Mouse (Mus musculus): ENCODE results near the gene Phf21a. TPM values are rescaled to one million over a fixed set of nuclear protein-coding genes. Genes with fewer than 3 reads are reported as not detected.

Gene Phf21a
- polyA plus RNA-seq, 1 experiment from 2014 or later, result 37.6 TPM

DNA sequence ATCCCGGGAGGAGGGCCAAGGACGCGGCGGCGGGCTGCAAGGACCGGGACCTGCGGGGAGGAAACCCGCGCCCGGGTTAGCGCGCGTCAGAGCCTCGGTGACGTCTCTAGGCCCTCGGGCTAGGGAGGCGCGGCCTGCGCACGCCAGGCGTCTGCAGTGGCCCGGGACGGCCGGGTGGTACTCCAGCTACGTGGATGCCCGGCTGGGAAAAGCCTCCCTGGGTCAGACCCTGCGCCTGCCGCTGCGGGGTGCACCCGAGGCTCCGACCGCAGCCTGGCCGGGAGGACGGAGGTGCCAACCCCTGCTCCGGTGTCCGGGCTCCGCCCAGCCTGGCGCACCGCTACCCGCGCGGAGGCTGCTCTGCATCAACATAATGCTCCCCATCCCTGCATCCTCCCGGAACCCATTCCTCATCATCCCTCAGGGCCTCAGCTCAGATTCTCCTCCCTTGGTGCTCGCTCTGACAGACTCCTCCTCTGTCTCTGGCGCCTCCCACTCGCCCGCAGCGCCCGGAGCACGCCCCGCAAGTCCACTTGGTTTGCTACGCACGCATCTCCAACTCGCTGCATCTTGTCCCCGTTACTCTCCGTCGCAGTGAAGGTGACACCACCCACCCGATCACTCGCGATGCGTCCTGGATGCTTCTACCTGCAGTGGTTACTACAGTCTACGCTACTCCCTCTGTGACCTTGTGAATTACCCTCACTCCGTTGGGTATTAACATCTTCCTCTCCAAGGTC, 33.3 kb upstream of the Phf21a start:
- Histone ChIP-seq H3K36me3 (no peaks in the 10 kb centered on the region), H3K4me2 (replicated peaks) (peak overlapping the region; percentile 94), H3K9ac (peak overlapping the region; percentile 33), H3K9me3 (replicated peaks) (no peaks in the 10 kb centered on the region), H3K27ac (replicated peaks) (no peak overlapping the region), H3K4me1 (peaks cover 49% of the 10 kb centered on the region), H3K4me3 (replicated peaks) (peak overlapping the region; percentile 54), H3K27me3 (peaks cover 28% of the 10 kb centered on the region)
- no peak; the same call in 1 of the 2 replicates for ATAC-seq (ENCODE audit: insufficient number of reproducible peaks, low FRiP score, low TSS enrichment, low read depth)
- WGBS, result under 1% methylated on average over 63 of the region's 63 CpGs

DNA sequence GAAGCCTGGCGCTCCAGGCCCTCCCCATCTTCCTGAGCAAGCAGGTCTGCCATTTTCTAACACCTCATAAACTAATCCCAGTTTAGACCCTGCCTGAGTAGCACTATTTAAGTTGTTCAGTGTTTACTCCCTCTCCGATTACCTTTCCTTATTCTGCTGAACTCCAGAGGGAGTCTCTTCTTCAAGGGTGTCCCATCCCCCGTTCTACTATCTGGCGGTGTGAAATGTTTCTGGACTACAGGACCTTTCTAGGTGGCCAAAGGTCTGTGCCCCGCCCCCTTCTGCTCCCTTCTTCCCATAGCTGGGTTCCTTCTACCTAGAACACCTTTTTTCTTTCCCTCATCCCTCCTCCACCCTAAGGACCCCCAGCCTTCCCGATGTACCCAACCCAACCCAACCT, 32.6 kb upstream of the Phf21a start:
- H3K4me3 ChIP-seq (replicated peaks), result peak overlapping the region; percentile 54
- H3K36me3 ChIP-seq, result no peaks in the 10 kb centered on the region
- H3K9me3 ChIP-seq (replicated peaks), result no peaks in the 10 kb centered on the region
- no peak overlapping the region for H3K27ac ChIP-seq (replicated peaks)
- peaks cover 44% of the 10 kb centered on the region for H3K4me1 ChIP-seq
- H3K9ac ChIP-seq, result no peak overlapping the region
- H3K4me2 ChIP-seq (replicated peaks), result peak overlapping the region; percentile 94
- peaks cover 28% of the 10 kb centered on the region for H3K27me3 ChIP-seq
- no peak for ATAC-seq (ENCODE audit: insufficient number of reproducible peaks, low FRiP score, low TSS enrichment, low read depth)
- WGBS, result 20% methylated on average over 6 of the region's 6 CpGs

DNA sequence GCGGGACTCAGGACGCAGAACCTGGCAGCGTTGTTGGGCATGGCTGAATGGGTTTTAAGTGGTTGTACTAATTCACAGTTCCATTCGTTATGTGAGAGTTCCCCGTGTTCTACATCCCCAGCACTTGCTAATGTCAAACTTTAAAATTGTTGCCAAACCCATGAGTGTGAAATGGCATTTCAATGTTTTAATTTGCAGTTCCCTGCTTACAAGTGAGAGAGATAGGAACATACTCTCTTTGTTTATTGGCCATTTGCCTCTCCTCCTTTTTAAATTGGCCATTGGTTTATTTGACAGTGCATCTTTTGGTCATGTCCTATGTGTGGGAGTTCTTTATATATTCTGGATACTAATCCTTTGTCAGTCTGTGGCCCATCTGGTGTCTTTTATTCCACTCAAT, 31.6 kb upstream of the Phf21a start:
- no peak for ATAC-seq (ENCODE audit: insufficient number of reproducible peaks, low FRiP score, low TSS enrichment, low read depth)
- no peak overlapping the region for H3K9ac ChIP-seq
- H3K4me3 ChIP-seq (replicated peaks), result no peak overlapping the region
- H3K36me3 ChIP-seq, result no peaks in the 10 kb centered on the region
- H3K4me2 ChIP-seq (replicated peaks), result no peak overlapping the region
- peaks cover 28% of the 10 kb centered on the region for H3K27me3 ChIP-seq
- no peak overlapping the region for H3K27ac ChIP-seq (replicated peaks)
- 77% methylated on average over 5 of the region's 5 CpGs for WGBS
- no peaks in the 10 kb centered on the region for H3K9me3 ChIP-seq (replicated peaks)
- peaks cover 34% of the 10 kb centered on the region for H3K4me1 ChIP-seq

- Histone ChIP-seq H3K4me3 (replicated peaks) (no peak overlapping the region), H3K27me3 (peaks cover 28% of the 10 kb centered on the region), H3K36me3 (no peaks in the 10 kb centered on the region), H3K9ac (no peak overlapping the region), H3K4me1 (peaks cover 20% of the 10 kb centered on the region), H3K27ac (replicated peaks) (no peak overlapping the region), H3K4me2 (replicated peaks) (no peak overlapping the region), H3K9me3 (replicated peaks) (no peaks in the 10 kb centered on the region)
- 69% methylated on average over 5 of the region's 5 CpGs for WGBS
- ATAC-seq (ENCODE audit: insufficient number of reproducible peaks, low FRiP score, low TSS enrichment, low read depth), result no peak
These were observed 29.8 kb upstream of the Phf21a start for GRCm38 (mm10) chr2:92063106-92063505.

DNA sequence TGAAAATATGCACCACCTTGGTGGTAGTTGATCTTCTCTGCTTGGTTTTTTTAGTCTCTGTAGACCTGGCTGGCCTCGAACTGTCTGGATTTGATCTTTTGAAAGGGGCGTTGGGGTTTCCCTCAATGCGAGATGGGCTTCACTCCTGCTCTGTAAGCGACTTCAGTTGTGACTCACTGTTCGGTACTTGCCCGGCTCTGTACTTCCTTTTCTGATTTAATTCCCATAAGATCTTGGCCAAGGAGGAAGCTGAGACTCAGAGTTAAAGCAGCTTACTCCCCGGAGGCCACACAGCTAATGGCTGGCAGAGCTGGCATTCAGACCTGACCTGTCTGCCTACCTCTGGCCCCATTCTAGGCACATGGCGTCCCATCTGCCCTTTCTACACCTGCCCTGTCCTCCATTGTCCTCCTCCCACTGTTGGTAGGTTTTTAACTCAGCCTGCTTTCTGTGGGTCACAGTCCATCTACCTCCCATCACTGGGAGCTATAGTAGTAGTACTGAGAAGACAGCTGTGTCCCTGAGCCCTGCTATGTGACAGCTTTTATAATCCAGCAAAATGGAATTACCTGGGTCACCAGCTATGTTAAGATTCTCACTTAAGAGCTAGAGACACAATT, 27.5 kb upstream of the Phf21a start:
- peaks cover 10% of the 10 kb centered on the region for H3K27me3 ChIP-seq
- no peaks in the 10 kb centered on the region for H3K9me3 ChIP-seq (replicated peaks)
- no peaks in the 10 kb centered on the region for H3K4me1 ChIP-seq
- no peaks in the 10 kb centered on the region for H3K36me3 ChIP-seq
- H3K27ac ChIP-seq (replicated peaks), result no peak overlapping the region
- no peak overlapping the region for H3K4me3 ChIP-seq (replicated peaks)
- no peak for ATAC-seq (ENCODE audit: insufficient number of reproducible peaks, low FRiP score, low TSS enrichment, low read depth)
- WGBS, result 83% methylated on average over 8 of the region's 8 CpGs
- no peak overlapping the region for H3K9ac ChIP-seq
- H3K4me2 ChIP-seq (replicated peaks), result no peak overlapping the region

DNA sequence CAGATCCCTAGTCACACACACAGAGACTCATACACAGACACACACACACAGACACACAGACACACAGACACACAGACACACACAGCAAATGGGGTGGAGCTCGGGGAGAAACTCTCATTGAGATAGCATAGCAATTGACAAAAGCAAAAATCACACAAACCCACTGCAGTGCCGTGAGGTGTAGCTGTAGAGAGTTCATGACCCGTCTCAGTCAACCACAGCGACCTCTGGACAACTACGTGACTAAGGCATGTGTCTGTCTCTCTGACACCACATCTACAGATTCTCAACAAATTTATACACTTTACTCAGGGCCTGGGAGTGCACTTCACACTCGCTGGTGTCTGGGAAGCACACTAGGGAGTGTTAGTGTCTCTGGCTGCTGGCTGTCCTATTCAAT, 27.0 kb upstream of the Phf21a start:
- no peaks in the 10 kb centered on the region for H3K4me1 ChIP-seq
- no peak overlapping the region for H3K27ac ChIP-seq (replicated peaks)
- H3K27me3 ChIP-seq, result peaks cover 5% of the 10 kb centered on the region; the same call in 1 of the 2 replicates
- no peak overlapping the region for H3K4me3 ChIP-seq (replicated peaks)
- no peaks in the 10 kb centered on the region for H3K36me3 ChIP-seq
- no peaks in the 10 kb centered on the region for H3K9me3 ChIP-seq (replicated peaks)
- no peak overlapping the region for H3K9ac ChIP-seq
- H3K4me2 ChIP-seq (replicated peaks), result no peak overlapping the region
- 66% methylated on average over 6 of the region's 6 CpGs for WGBS
- no peak for ATAC-seq (ENCODE audit: insufficient number of reproducible peaks, low FRiP score, low TSS enrichment, low read depth)

DNA sequence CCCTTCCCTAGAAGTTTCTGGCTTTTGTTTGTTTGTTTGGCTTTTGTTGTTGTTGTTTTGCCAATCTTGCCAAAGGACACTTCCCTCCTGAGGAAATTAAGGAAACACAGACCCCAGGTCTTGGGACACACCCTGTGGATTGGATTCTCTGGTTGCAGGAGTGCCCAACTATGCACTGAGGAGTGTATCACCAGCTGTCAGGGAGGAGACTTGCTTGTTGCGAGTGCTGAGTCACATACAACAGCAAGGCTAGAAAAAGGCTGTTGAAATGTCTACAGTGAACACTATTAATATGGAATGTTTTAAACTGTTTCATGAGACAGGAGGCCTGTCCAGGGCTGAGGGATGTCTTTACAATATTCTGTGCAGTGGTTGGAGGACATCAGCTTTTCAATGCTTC, 26.0 kb upstream of the Phf21a start:
- Histone ChIP-seq H3K36me3 (no peaks in the 10 kb centered on the region), H3K9me3 (replicated peaks) (no peaks in the 10 kb centered on the region), H3K9ac (no peak overlapping the region), H3K27me3 (no peaks in the 10 kb centered on the region), H3K4me2 (replicated peaks) (no peak overlapping the region), H3K4me3 (replicated peaks) (no peak overlapping the region), H3K4me1 (no peaks in the 10 kb centered on the region), H3K27ac (replicated peaks) (no peak overlapping the region)
- ATAC-seq (ENCODE audit: insufficient number of reproducible peaks, low FRiP score, low TSS enrichment, low read depth), result no peak
- 50% methylated on average over 1 of the region's 1 CpGs for WGBS

DNA sequence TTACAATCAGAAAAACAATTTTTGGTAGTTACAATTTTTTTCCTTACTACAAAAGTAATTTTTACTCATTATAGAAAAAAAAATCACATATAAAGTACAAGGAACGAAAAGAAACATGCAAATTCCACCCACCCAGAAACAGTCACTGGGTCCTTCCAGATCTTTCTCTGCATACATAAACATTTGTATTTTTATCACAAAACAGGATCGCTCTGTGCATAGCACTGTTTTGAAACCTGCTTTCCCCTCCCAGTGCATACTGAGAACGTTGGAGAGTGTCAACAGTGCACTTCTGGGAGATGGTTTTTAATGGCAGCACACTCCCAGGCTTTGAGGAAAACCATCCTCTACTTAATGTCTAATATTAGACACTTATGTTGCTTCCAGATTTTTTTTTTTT, 25.3 kb upstream of the Phf21a start:
- no peak overlapping the region for H3K9ac ChIP-seq
- H3K4me3 ChIP-seq (replicated peaks), result no peak overlapping the region
- WGBS, result 61% methylated on average over 3 of the region's 3 CpGs
- H3K4me2 ChIP-seq (replicated peaks), result no peak overlapping the region
- H3K4me1 ChIP-seq, result no peaks in the 10 kb centered on the region
- ATAC-seq (ENCODE audit: insufficient number of reproducible peaks, low FRiP score, low TSS enrichment, low read depth), result no peak
- no peaks in the 10 kb centered on the region for H3K27me3 ChIP-seq
- H3K36me3 ChIP-seq, result no peaks in the 10 kb centered on the region
- no peak overlapping the region for H3K27ac ChIP-seq (replicated peaks)
- H3K9me3 ChIP-seq (replicated peaks), result no peaks in the 10 kb centered on the region

DNA sequence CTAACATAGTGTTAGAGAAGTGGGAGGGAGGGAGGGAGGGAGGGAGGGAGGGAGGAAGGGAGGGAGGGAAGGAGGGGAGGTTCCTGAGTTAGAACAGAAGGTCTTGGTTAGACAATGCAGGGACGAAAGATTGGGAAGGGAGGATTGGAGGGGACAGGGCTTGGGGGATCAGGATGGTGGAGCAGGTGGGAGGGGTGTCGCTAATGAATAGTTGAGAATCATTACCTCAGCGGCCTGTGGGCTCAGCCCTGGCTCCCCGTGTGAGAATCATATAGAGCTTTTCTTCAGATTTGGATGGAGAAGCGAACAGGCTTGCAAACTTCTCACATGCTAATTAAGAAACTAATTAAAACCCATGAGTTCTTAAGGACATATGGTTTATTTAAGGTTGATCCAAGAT, 23.3 kb upstream of the Phf21a start:
- no peaks in the 10 kb centered on the region for H3K4me1 ChIP-seq
- H3K27me3 ChIP-seq, result no peaks in the 10 kb centered on the region
- no peak overlapping the region for H3K9ac ChIP-seq
- H3K9me3 ChIP-seq (replicated peaks), result no peaks in the 10 kb centered on the region
- ATAC-seq (ENCODE audit: insufficient number of reproducible peaks, low FRiP score, low TSS enrichment, low read depth), result no peak
- H3K36me3 ChIP-seq, result no peaks in the 10 kb centered on the region
- no peak overlapping the region for H3K27ac ChIP-seq (replicated peaks)
- H3K4me2 ChIP-seq (replicated peaks), result no peak overlapping the region
- H3K4me3 ChIP-seq (replicated peaks), result no peak overlapping the region
- WGBS, result 66% methylated on average over 5 of the region's 5 CpGs

DNA sequence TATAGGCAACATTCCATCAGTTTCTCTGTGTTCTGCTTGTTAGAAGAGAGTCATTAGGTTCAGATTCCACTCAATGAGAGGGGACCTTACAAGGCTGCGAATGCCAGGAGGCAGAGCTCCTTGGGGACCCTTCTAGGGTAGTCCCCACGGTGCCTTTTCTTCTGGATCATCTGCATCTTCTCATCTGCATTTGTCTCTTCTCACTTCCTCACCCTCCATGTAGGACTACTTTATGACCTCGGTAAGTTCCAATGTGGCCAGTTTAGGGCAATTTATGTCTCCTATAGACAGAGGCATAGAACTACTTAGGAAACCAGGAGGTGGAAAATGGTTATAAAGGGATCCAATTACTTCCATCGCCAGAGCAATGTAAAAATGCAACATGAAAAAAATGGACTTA, 21.8 kb upstream of the Phf21a start:
- Histone ChIP-seq H3K4me1 (no peaks in the 10 kb centered on the region), H3K9ac (no peak overlapping the region), H3K9me3 (replicated peaks) (no peaks in the 10 kb centered on the region), H3K4me2 (replicated peaks) (no peak overlapping the region), H3K27me3 (no peaks in the 10 kb centered on the region), H3K4me3 (replicated peaks) (no peak overlapping the region), H3K27ac (replicated peaks) (no peak overlapping the region), H3K36me3 (no peaks in the 10 kb centered on the region)
- ATAC-seq (ENCODE audit: insufficient number of reproducible peaks, low FRiP score, low TSS enrichment, low read depth), result no peak
- WGBS, result 71% methylated on average over 4 of the region's 4 CpGs

DNA sequence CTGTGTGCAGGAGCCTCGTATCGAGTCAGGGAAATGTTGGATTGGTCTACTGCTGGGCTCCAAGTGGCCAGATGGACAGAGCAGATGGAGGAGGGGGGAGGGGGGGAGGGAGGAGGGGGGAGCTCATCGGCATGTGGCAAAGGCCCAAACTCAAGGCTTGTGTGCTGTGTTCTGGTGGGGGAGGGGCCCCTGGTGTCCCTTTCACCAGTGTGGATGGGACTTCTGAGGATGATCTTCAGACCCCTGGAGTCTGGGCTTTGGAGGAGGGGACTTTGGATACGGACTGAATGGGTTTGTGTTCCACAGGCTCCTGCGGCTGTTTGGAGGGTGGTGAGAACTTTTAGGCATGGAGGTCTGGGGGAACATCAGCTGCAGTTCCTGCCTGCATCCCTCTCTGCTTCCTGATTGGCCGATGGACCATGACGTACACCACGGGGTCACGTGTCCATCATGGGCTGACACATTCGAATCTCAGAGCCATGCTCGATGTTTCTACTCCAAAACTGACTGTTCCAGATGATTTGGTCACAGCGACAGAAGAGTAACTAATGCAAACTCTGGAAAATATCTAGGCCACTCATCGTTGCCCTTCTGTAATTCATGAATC, 16.7 kb upstream of the Phf21a start:
- Histone ChIP-seq H3K27me3 (no peaks in the 10 kb centered on the region), H3K27ac (replicated peaks) (no peak overlapping the region)

More for the DNA sequence above, 16.7 kb upstream of the Phf21a start:
- WGBS, result 80% methylated on average over 13 of the region's 13 CpGs
- H3K4me3 ChIP-seq (replicated peaks), result no peak overlapping the region
- no peaks in the 10 kb centered on the region for H3K4me1 ChIP-seq
- H3K36me3 ChIP-seq, result no peaks in the 10 kb centered on the region
- H3K9me3 ChIP-seq (replicated peaks), result no peaks in the 10 kb centered on the region
- H3K9ac ChIP-seq, result no peak overlapping the region
- ATAC-seq (ENCODE audit: insufficient number of reproducible peaks, low FRiP score, low TSS enrichment, low read depth), result no peak
- no peak overlapping the region for H3K4me2 ChIP-seq (replicated peaks)

Data from embryonic facial prominence, embryonic 15.5 days (tissue).